Mouse (Mus musculus) layer of hippocampus, adult 18-20 months (tissue): Measurements from ENCODE around the gene Gm4981. TPM values are rescaled to one million over a fixed set of nuclear protein-coding genes. Genes with fewer than 3 reads are reported as not detected.
"Not testable (repeated sequence)": the region's sequence is repeated elsewhere in the genome, so short reads cannot be mapped to it uniquely, and the experiment has no call there.

Experiments
- DNase-seq, 2 experiments: peaks; one replicate each; pipeline ENCODE4 v3.0.0; 2022; ENCODE audit warnings: low spot score in 2 of 2
- total RNA-seq, 2 experiments: library from RNA; stranded (reverse); gene quantifications; 2 replicates each; pipeline ENCODE4 v1.2.3; 2021

The Gm4981 gene
- total RNA-seq, 2 experiments from 2014 or later = not detected

GRCm38 (mm10) chr10:58223972-58224805 lies 12.3 kb downstream of the Gm4981 start:
- peak; percentile 63 to 65 for DNase-seq

- not testable (repeated sequence) for DNase-seq
These were observed 13.3 kb downstream of the Gm4981 start for GRCm38 (mm10) chr10:58223161-58223560.

GRCm38 (mm10) chr10:58221571-58221970 lies 14.9 kb downstream of the Gm4981 start:
- DNase-seq = peak in 1 of 2 experiments; percentile 45

- DNase-seq = no peak
These were observed 15.8 kb downstream of the Gm4981 start for GRCm38 (mm10) chr10:58220726-58221125.

GRCm38 (mm10) chr10:58217366-58217765 lies 19.1 kb downstream of the Gm4981 start:
- no peak for DNase-seq

- DNase-seq = no peak
These were observed 21.1 kb downstream of the Gm4981 start for GRCm38 (mm10) chr10:58215353-58215752.

GRCm38 (mm10) chr10:58214934-58215333 lies 21.6 kb downstream of the Gm4981 start:
- no peak for DNase-seq

GRCm38 (mm10) chr10:58214497-58214896 lies 22.0 kb downstream of the Gm4981 start:
- no peak for DNase-seq

GRCm38 (mm10) chr10:58212230-58212629 lies 24.3 kb downstream of the Gm4981 start:
- no peak for DNase-seq

- DNase-seq = no peak
These were observed 25.3 kb downstream of the Gm4981 start for GRCm38 (mm10) chr10:58211213-58211612.

GRCm38 (mm10) chr10:58210514-58210913 lies 26.0 kb downstream of the Gm4981 start:
- no peak for DNase-seq

- no peak for DNase-seq
These were observed 26.6 kb downstream of the Gm4981 start for GRCm38 (mm10) chr10:58209710-58210467.

- DNase-seq = no peak
These were observed 29.7 kb downstream of the Gm4981 start for GRCm38 (mm10) chr10:58206639-58207404.

GRCm38 (mm10) chr10:58205986-58206385 lies 30.5 kb downstream of the Gm4981 start:
- DNase-seq = no peak

Other genes with a start within 250 kb of the Gm4981 start
- gene AW822073, start 11.8 kb downstream of the Gm4981 start, total RNA-seq = not detected
- not detected for gene Duxf3, start 4.0 kb downstream of the Gm4981 start, total RNA-seq
- 10 to 100 TPM; 77.6 to 89.1 TPM for gene Gcc2, start 18.8 kb upstream of the Gm4981 start, total RNA-seq
- gene Lims1, start 86.8 kb upstream of the Gm4981 start, total RNA-seq = 10 to 100 TPM; 18.9 to 20.4 TPM
- 10 to 100 TPM; 79.4 to 80.8 TPM for gene Ranbp2, start 210.2 kb upstream of the Gm4981 start, total RNA-seq